Comparison of ENCODE assay signal across 9 mouse cellular contexts in the genomic region with DNA sequence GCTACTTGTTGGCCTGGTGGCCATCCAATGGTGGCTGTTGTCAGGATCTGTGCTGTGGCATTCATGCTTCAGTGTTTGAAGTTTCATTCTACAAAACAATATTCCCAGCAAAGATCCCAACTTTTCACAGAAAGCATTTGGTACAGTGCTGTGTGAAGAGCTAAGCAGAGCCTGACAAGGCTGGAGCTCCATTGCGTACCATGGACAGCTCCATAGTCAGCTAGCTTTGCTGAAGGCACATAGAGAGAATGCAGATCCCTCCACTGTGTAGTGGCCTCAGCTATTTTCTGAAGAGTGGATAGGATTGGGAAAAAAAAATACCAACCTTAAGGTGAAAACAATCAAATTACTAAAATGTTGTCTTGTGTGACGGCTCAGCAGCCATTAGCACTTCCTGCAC. TPM values are rescaled to one million over a fixed set of nuclear protein-coding genes. Genes with fewer than 3 reads are reported as not detected.
DNase-seq lines count a peak whose midpoint lies in the region; ATAC-seq lines count a peak whose summit lies in the region.
"Had no signal": no experiment of that assay in that cellular context is flagged by ENCODE, and none has a peak within 500 bp of the region (broad histone marks: within the 10 kb centered on the region; RNA-seq: fewer than 3 reads in every experiment).

No protein-coding gene starts in this region.

- 69% methylated on average over 2 of the region's 2 CpGs for WGBS in midbrain, embryonic 14.5 days
- WGBS in midbrain, embryonic 10.5 days = 54% methylated on average over 2 of the region's 2 CpGs

- H3K9me3 ChIP-seq in midbrain, embryonic 14.5 days (ENCODE audit: control insufficient read depth, low read length) = no peaks in the 10 kb centered on the region
- no peaks in the 10 kb centered on the region for H3K9me3 ChIP-seq in midbrain, embryonic 10.5 days (replicated peaks)
- H3K9me3 ChIP-seq: liver, embryonic 15.5 days had no signal

- DNase-seq in gastrocnemius, postnatal 10 days = peak; percentile 10
- DNase-seq in gastrocnemius, postnatal 36 days = no peak
- DNase-seq in midbrain, embryonic 14.5 days = peak; percentile 5
- DNase-seq in midbrain, embryonic 10.5 days (ENCODE audit: low spot score) = no peak
- peak; percentile 71 for DNase-seq in embryo, embryonic 11 days
- DNase-seq in retina, postnatal 1 day = peak; percentile 32
- no peak for DNase-seq in layer of hippocampus, adult 18-20 months (ENCODE audit: low spot score in 2 of 2)
- DNase-seq in spleen, postnatal 4 days (ENCODE audit: low spot score in 2 of 2) = no peak

- H3K4me1 ChIP-seq in midbrain, embryonic 14.5 days (ENCODE audit: control insufficient read depth, insufficient read depth, low read length) = no peaks in the 10 kb centered on the region
- H3K4me1 ChIP-seq in midbrain, embryonic 10.5 days = no peaks in the 10 kb centered on the region
- H3K4me1 ChIP-seq: liver, embryonic 15.5 days had no signal

- H3K9ac ChIP-seq in midbrain, embryonic 14.5 days (replicated peaks; ENCODE audit: low read length) = no peak overlapping the region
- H3K9ac ChIP-seq: liver, embryonic 15.5 days had no signal

- intact Hi-C loops in gastrocnemius, postnatal 36 days (cut with DNase I) = no loop called here

- no peak overlapping the region for H3K4me2 ChIP-seq in midbrain, embryonic 14.5 days (ENCODE audit: low read length)
- H3K4me2 ChIP-seq: liver, embryonic 15.5 days had no signal

- no peak overlapping the region for H3K27ac ChIP-seq in midbrain, embryonic 14.5 days (replicated peaks; ENCODE audit: low read depth, low read length)
- no peak overlapping the region for H3K27ac ChIP-seq in midbrain, embryonic 10.5 days (replicated peaks)
- H3K27ac ChIP-seq: liver, embryonic 15.5 days had no signal

- H3K4me3 ChIP-seq in midbrain, embryonic 14.5 days (replicated peaks; ENCODE audit: low read depth, low read length) = no peak overlapping the region
- no peak overlapping the region for H3K4me3 ChIP-seq in midbrain, embryonic 10.5 days
- H3K4me3 ChIP-seq: liver, embryonic 15.5 days had no signal

- H3K36me3 ChIP-seq in midbrain, embryonic 14.5 days (ENCODE audit: control insufficient read depth, insufficient read depth, low read length) = no peaks in the 10 kb centered on the region
- H3K36me3 ChIP-seq in midbrain, embryonic 10.5 days = no peaks in the 10 kb centered on the region
- H3K36me3 ChIP-seq: liver, embryonic 15.5 days had no signal

- no peaks in the 10 kb centered on the region for H3K27me3 ChIP-seq in midbrain, embryonic 14.5 days (ENCODE audit: control insufficient read depth, insufficient read depth, low read length)
- no peaks in the 10 kb centered on the region for H3K27me3 ChIP-seq in midbrain, embryonic 10.5 days (ENCODE audit: low read depth, poor library complexity, severe bottlenecking)
- H3K27me3 ChIP-seq: liver, embryonic 15.5 days had no signal

- no peak for ATAC-seq in midbrain, embryonic 14.5 days (ENCODE audit: low FRiP score, low TSS enrichment)

RNA-seq across cellular contexts. Expression of gene Zfp746, which starts 50.5 kb away (rescaled TPM):
- 10 to 100 TPM; 12.3 to 17.5 TPM for total RNA-seq in gastrocnemius, postnatal 10 days (2021)
- 10 to 100 TPM in 1 of 2 experiments, 1 to 10 TPM in 1; 7.1 to 10.4 TPM for total RNA-seq in gastrocnemius, postnatal 36 days (2021)
- 25.2 and 28.0 TPM in 2 replicates for polyA plus RNA-seq in midbrain, embryonic 14.5 days (2014; fragmentation: Nextera tagmentation; extraction: Ambion mirVana)
- polyA plus RNA-seq in midbrain, embryonic 10.5 days (2016; fragmentation: Nextera tagmentation; extraction: Ambion mirVana) = 19.1 and 19.3 TPM in 2 replicates
- total RNA-seq in layer of hippocampus, adult 18-20 months (2021) = 10 to 100 TPM; 31.4 to 32.2 TPM

Comparison
In these comparisons a context has a peak if more than half of its experiments do, and no peak if none do; other contexts are left out.
1. DNase-seq: peak in gastrocnemius, postnatal 10 days (single experiment), midbrain, embryonic 14.5 days (single experiment), embryo, embryonic 11 days (single experiment) and retina, postnatal 1 day (single experiment); none in gastrocnemius, postnatal 36 days (0 of 2), midbrain, embryonic 10.5 days (single experiment), layer of hippocampus, adult 18-20 months (0 of 2) and spleen, postnatal 4 days (0 of 2).